Mouse (Mus musculus): Measurements from ENCODE around the gene Slc6a18. TPM values are rescaled to one million over a fixed set of nuclear protein-coding genes. Genes with fewer than 3 reads are reported as not detected.

The Slc6a18 gene
- total RNA-seq, 2 experiments from 2014 or later, result 0.49 TPM; not detected in 1

DNA sequence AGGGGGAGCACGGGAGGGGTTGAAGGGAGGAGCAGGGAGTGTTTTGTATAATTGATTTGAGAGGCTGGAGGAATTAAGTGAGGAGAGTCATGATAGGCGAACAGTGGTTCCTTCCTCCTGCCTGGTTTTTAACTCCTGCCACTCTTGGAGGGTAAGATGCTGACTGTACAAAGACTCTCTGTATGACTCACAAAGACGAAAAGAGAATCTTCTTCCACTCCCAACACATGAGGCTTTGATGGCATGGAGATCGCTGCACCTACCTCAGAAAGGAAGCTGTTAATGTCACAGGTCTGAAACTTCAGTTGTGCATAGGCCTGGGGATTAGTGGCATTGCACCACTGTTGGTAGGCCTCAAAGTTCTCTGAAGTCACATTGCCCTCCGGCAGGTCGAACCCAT is 7.7 kb upstream of the Slc6a18 start:
- DNase-seq, result no peak

DNA sequence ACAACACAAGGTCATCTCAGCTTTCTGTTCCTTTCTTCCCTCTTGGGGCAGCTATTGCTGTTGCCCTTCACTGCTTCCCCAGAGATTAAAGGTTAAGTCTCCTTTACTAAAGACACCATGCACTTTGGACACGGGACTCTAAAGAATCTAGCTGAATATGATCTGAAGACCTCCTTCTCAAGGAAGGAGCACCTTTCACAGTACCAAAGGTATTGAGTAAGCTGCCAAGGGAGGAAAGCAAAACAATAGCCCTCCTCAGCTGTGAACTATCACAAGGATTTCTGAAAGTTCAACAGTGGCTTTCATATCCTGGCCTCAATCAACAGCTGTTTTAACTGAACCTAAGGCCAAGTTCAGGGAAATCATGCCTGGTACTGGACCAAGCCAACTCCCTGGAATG is 6.6 kb upstream of the Slc6a18 start:
- DNase-seq, result no peak

DNA sequence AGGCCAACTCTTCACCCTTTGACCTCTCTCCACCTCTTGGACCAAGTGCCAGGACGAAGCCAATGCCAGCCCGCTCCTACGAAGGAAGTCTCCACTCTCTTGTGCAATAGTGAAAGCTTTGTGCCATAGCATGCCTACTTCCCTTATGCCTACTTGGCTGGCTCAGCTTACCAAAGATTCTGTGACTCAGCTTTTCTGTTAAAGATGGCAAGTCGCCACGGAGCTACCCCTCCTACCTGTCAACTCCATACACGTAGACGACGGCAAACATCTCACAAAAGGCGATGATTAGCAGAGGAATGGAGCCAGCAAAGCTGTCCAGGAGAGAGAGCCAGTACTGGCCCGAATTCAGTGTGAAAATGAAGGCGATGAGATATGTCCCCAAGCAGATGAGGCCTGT is 5.9 kb upstream of the Slc6a18 start:
- no peak for DNase-seq

DNA sequence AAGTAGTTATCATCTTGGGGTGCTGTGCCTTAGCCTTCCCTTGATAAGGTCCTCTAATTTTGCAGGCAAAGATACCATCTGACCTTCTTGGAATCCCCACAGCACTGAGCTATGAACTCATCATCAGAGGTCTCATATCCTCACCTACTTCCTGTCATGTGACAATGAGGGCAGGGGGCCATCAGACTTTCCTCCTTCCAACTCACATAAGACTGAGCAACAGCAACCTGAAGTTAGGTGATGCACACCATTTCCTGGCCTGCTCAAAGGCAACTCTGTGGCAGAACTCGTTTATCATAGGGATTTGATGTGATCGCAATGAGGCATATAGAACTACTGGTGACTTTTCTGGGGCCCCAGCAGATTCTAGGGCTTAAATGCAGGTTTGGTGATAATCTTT is 4.4 kb upstream of the Slc6a18 start:
- no peak for DNase-seq

DNA sequence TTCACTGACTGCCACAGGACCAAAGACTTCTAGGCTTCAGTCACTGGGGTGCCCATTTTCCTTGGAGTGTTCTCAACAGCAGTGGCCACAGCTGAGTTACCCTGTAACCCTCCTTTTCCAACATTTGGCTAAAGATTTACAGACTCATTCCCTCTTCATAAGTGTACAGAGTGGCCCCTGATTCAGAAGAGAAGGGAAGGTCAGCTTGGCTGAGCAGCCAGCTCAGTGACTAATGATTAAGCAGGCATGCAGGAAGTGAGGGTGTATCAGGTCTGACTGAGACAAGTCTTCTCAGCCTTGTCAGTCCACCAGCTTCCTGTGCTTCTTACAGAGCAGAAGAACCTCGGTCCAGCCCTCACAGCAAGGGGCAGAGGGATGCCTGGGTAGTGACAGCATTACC is 2.6 kb upstream of the Slc6a18 start:
- no peak for DNase-seq

DNA sequence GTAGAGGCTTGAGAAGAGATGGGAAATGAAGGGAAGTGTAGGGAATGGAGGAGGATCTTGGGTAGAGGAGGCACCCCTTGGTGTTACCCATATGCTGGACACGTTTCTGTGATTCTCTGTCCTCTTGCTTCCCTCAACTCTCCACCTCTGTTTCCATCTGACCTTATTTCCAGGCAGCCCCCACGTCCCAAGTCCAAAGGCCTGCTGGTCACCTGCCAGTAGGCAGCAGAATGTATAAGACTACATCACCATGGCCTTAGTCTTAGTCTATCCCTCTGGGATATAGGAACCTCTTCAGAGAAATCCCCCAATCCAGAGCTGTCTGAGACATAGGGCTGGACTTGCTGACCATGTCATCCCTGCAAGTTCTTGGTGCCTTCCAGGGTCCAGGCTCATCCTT is 1.5 kb upstream of the Slc6a18 start:
- no peak for DNase-seq

DNA sequence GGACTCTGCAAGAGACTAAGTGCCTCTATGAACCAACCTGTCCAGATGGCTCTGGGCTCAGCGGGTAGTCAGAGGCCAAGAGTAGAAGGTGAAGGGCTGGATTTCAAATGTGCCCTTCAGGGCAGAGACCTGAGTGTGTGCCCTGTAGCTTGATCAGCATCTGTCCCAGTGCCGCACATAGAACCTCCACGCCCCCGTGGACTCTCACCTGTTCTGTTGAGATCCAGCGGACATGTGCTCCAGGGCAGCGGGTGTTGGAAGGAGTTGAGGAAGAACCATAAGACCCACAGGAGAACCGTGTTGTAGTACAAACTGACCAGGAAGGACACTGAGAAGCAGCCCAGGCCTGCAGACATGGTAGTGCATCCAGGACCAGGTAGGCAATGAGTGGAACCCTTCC is 2.7 kb downstream of the Slc6a18 start:
- no peak for DNase-seq

DNA sequence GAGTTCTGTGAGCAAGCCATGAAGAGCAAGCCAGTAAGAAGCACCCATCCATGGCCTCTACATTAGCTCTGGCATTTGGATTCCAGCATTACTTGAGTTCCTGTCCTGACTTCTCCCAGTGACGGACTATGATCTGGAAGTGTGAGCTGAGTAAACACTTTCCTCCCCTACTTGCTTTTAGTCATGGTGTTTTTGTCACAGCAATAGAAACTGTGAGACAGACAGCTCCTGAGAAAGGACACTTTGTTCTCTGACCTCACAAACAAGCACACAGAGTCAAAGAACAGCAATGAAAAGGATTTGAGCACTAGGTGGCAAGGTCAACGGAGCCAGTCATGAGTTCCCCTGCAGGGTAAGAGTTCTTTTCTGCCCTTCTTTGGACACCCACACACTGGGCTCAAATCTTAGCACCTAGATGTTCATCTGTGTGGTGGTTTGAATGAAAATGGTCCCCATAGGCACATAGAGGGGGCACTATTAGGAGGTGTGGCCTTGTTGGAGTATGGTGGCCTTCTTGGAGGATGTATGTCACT is 17.6 kb downstream of the Slc6a18 start:
- DNase-seq, result no peak

DNA sequence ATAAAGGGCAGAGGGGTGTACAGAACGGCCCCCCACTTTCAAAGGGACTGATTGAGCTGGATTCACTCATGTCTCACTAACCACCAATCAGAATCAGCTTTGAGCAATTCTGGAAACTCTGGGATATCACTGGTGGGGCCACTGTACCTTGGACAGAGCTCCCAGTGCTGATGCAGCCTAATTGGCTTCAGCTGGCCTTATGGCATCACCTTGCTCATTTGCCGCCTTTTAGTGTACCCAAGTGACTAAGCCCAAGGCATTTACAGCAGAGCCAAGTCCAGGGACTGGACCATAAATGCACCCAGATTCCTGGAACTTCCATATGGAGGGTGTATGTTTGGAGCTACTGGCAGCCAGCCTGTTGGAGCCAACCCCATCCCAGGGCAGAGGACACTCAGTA is 18.9 kb downstream of the Slc6a18 start:
- DNase-seq, result no peak

DNA sequence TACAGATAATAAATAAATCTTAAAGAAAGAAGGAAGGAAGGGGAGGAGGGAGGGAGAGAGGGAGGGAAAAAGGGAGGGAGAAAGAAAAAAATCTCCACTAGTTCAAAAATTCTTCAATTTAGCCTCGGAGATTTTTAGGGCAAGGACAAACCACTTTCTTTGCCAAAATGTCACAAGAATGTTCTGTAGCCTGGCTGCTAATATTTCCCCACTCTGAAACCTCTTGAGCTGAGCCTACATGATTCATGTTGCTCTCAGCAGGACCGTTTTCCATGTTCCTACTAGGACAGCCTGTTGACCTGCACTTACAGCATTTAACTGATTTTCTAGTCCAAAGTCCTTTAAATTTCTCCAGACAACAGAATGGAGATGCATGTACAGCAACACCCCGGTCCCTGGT is 22.8 kb downstream of the Slc6a18 start:
- DNase-seq, result no peak

DNA sequence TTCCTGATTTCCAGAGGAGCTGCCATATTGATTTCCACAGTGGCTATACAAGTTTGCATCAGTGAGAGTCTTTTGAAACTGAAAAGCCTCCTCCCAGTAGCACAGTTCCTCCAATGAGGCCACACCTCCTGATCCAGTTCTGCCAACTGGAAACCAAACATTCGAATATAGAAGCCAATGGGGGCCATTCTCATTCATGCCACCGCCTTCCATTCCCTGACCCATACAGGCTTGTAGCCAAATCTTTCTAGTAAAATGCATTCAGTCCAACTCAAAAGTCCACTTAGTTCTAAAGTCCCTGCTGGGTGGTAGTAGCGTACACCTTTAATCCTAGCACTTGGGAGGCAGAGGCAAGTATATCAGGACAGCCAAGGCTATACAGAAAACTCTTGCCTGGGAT is 24.6 kb downstream of the Slc6a18 start:
- DNase-seq, result no peak

DNA sequence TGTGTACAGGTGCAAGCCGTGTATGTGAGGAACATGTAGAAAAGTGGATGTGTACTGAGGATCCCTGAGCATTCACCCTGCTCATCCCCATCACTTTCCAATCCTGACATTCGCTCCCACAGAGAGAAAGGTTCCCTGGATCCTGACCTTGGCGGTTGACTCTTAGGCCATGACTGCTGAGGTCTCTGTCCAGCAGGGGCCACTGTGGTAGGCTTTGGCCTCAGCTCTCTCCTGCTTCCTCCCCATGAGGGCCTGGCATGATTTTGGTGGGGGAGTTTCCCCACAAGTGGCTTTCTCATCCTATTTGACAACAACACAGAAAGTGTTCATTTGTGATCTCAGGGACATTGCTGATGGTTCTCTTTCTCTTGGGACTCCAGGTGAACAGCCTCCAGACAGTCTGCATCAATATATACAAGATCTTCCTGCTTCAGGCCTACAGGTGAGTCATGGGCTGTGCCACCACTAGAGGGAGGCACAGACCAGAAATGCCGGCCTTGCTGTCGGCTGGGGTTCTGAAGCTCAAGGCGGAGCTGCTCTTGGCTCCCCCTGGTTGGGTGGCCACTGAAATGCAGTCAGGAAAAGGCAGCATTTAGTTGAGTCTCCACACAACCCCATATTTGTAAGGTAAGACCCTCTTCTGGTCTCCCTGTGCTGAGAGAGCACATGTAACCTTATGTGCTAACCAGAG is 31.3 kb downstream of the Slc6a18 start:
- no peak for DNase-seq

DNA sequence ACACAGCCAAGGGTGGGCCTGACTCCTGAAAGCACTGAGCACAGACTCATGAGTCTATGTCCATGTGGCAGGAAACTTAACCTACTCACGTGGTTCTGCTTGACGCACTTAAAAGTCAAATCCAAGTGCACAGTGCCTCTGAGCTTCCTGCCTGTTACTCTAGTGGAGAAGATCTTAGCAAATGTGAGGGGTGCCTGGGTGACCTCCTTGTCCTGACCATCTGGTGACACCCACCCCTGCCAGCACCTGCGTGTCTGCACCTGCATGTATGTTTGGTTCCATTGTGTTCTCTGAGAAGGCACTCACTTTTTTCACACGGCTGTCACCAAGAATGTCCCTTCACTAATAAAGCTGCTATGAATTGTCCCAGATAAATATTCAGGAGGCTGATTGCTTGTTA is 36.5 kb downstream of the Slc6a18 start:
- DNase-seq, result no peak

DNA sequence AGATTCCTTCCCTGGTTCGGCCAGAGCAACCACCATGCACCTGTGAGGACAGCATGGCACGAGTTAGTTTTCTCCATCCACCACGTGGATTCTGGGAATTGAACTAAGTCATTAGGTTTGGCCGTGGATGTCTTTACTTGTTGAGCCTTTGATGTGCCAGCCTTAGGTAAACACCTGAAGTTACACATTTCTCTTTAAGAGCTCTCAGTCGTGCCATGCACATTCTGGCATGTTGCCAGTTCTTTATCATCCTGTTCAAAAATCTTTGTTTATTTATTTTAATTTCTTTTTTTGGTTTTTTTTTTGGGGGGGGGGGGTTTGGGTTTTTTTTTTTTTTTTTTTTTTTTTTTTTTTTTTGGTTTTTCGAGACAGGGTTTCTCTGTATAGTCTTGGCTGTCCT is 40.0 kb downstream of the Slc6a18 start:
- DNase-seq, result no peak

DNA sequence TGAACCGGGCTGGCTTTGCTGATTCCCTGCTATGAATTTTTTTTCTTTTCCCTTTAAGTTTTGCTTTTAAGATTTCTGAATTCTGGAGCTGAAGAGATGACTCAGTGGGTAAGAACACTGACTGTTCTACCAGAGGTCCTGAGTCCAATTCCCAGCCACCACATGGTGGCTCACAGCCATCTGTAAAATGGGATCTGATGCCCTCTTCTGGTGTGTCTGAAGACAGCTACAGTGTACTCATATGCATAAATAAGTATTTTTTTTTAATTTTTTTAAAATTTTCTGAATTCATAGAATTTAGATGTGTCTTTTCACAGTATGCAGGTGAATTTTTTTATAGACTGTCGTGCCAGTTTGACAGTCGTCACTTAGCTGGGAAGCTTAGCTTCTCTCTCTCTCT is 46.0 kb downstream of the Slc6a18 start:
- no peak for DNase-seq

DNA sequence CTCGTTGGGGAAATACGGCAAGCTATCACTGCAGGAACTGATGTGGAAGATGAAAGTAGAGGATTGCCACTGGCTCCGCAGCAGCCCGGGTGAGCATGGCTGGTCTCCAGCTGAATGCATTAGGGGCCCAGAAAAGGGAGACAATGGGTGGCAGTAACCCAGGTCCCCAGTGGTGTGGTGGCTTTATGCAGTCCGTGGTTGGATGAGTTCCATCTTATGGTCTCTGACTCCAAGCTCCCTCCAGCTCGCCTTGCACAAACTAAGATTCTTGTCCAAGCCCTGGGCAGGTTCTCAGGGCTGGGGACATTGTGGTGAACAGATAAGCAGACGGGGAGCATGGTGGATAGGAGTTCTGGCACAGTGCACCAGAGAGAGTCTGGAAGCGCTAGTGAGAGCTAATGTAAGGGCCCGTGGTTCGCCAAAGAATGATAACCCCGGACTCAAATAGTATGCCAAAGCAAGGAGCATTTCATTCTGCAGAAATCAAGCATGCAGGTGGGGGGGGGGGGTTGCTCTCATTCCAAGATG is 49.2 kb downstream of the Slc6a18 start:
- DNase-seq, result no peak

DNA sequence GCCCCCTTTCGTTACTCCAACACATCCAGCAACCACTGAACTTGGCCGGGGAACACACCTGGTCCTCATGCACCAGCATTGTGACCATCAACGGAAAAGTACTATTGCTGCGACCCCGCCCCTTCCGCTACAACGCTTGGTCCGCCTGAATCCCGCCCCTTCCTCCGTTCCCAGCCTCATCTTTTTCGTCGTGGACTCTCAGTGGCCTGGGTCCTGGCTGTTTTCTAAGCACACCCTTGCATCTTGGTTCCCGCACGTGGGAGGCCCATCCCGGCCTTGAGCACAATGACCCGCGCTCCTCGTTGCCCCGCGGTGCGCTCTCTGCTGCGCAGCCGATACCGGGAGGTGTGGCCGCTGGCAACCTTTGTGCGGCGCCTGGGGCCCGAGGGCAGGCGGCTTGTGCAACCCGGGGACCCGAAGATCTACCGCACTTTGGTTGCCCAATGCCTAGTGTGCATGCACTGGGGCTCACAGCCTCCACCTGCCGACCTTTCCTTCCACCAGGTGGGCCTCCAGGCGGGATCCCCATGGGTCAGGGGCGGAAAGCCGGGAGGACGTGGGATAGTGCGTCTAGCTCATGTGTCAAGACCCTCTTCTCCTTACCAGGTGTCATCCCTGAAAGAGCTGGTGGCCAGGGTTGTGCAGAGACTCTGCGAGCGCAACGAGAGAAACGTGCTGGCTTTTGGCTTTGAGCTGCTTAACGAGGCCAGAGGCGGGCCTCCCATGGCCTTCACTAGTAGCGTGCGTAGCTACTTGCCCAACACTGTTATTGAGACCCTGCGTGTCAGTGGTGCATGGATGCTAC is 50.9 kb downstream of the Slc6a18 start, which contains the start of gene Tert:
Gene Tert, plus strand, starts transcription at position 167 of the 805 bp plus-strand sequence.
- peak; percentile 28 for DNase-seq

DNA sequence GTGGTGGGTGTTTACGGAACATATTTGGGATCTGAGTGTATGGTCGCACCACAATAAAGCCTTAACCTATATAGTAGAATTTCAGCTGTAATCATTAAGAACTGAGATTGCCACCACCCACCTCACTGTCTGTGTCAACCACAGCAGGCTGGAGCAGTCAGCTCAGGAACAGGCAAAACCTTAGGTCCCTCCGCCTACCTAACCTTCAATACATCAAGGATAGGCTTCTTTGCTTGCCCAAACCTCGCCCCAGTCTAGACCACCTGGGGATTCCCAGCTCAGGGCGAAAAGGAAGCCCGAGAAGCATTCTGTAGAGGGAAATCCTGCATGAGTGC is 51.4 kb downstream of the Slc6a18 start:
- no peak for DNase-seq

DNA sequence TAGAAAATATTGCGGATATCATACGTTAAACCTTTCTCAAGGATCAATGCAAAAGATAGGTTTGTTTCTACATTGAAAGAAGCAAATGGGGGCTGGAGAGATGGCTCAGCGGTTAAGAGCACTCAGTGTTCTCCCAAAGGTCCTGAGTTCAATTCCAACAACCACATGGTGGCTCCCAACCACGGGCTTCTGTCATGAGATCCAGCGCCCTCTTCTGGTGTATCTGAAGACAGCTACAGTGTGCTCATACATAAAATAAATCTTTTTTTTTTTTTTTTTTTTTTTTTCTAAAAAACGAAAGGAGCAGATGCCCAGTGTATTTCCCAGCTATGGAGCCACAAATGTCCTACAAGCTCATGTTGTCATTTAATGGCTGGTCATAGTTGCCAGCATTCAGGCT is 57.2 kb downstream of the Slc6a18 start:
- no peak for DNase-seq

DNA sequence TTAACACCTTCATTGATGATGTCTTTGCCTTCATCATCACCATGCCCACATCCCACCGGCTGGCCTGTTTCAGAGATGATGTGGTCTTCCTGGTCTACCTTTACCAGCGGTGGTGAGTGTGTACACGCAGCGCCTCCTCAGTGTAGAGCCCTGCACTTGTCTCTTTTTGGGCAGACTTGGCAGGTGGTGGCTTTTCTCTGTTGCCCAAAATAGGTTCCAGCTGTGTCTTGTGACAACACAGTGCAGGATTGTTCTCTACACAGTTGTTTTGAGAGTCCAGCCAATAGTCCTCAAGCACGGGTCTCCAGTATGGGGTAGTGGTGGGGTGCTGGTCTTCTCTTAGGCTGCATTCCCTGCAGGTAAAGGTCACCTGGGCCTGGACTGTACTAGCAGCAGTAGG is 59.4 kb downstream of the Slc6a18 start:
- no peak for DNase-seq
